Mouse (Mus musculus) cortical plate, adult 2 months (tissue): ENCODE measurements around the gene Arhgap25.

ENCODE experiments used
- CTCF ChIP-seq: fragments of 200-500 bp; IDR thresholded peaks from 2 replicates; pipeline ENCODE4 v1.5.1; 2011; ENCODE audit warnings: mild to moderate bottlenecking, control low read depth, low read length; ENCODE audit not compliant: insufficient read depth; ENCODE audit errors: extremely low read depth
- POLR2A ChIP-seq: fragments of 200-500 bp; IDR thresholded peaks from 2 replicates; pipeline ENCODE4 v1.6.1; 2011; ENCODE audit warnings: mild to moderate bottlenecking, low read length, control low read depth; ENCODE audit not compliant: insufficient read depth; ENCODE audit errors: extremely low read depth

DNA sequence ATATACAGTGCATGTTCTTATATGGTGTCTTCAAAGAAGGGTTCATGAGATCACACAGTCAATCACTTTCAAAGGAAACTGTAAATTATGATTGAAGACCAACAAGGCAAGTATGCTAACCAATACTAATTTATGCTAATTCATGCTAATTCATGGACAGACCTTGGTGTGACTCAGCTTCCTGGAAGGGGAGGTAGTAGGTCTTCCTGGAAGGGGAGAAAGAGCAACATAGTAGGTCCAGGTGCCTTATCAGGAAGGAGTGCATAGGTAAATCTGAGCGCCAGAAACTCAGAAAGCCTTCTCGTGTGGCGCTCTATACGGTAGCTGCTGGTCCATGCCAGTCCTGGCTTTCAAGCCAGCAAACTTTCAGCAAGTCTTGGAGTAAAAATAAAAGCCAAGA, 8.8 kb downstream of the Arhgap25 start:
- no peak for TF ChIP-seq POLR2A
- TF ChIP-seq CTCF: no peak
